Mouse (Mus musculus) small intestine, adult 2 months (tissue): Measurements from ENCODE around the gene Dcpp1.

Source experiments
- CTCF ChIP-seq: fragments of 200-500 bp; IDR thresholded peaks from 2 replicates; pipeline ENCODE4 v1.5.1; 2012; ENCODE audit warnings: low read depth, mild to moderate bottlenecking, control low read depth, inconsistent platforms, low read length, moderate library complexity, mixed read lengths; ENCODE audit not compliant: insufficient replicate concordance, insufficient read length; ENCODE audit errors: extremely low read depth
- POLR2A ChIP-seq: fragments of 200-500 bp; IDR thresholded peaks from 2 replicates; pipeline ENCODE4 v1.6.1; 2012; ENCODE audit warnings: low read depth, mild to moderate bottlenecking, control low read depth, inconsistent platforms, low read length, moderate library complexity

- no peak for TF ChIP-seq CTCF
- no peak for TF ChIP-seq POLR2A
These were observed 22.8 kb upstream of the Dcpp1 start for GRCm38 (mm10) chr17:23857913-23858312.
